Mouse (Mus musculus) midbrain, embryonic 10.5 days (tissue): Measurements from ENCODE around the gene Hes3. TPM values are rescaled to one million over a fixed set of nuclear protein-coding genes. Genes with fewer than 3 reads are reported as not detected.

Source experiments
- DNase-seq: peaks from one replicate; pipeline ENCODE4 v3.0.0-alpha.2; 2017; ENCODE audit warnings: low spot score
- H3K27ac ChIP-seq: fragments of 300-500 bp; sonication (generic); replicated peaks from 2 replicates; pipeline ENCODE4 v1.5.1; 2016; ENCODE audit warnings: mild to moderate bottlenecking
- H3K27me3 ChIP-seq: fragments of 300-500 bp; sonication (generic); 2 replicates; pipeline ENCODE4 v1.6.1; 2016; ENCODE audit warnings: low read depth, mild to moderate bottlenecking; ENCODE audit not compliant: poor library complexity, severe bottlenecking
- H3K36me3 ChIP-seq: fragments of 300-500 bp; sonication (generic); 2 replicates; pipeline ENCODE4 v1.6.1; 2016; ENCODE audit warnings: mild to moderate bottlenecking, moderate library complexity
- H3K4me1 ChIP-seq: fragments of 300-500 bp; sonication (generic); 2 replicates; pipeline ENCODE4 v1.6.1; 2016
- H3K4me3 ChIP-seq: fragments of 300-500 bp; sonication (generic); 2 replicates; pipeline ENCODE4 v1.5.1; 2016; ENCODE audit warnings: mild to moderate bottlenecking, moderate library complexity
- H3K9me3 ChIP-seq: fragments of 300-500 bp; sonication (generic); replicated peaks from 2 replicates; pipeline ENCODE4 v1.6.1; 2016; ENCODE audit warnings: mild to moderate bottlenecking
- WGBS: fragments of 180-500 bp; shearing (Covaris S2); methylation state at CpG from one replicate; pipeline ENCODE4 v1.1.7; 2016; 5-methylcytosine and 5-hydroxymethylcytosine counted together
- polyA plus RNA-seq: library from polyadenylated mRNA; unstranded; fragments of >200 nt; fragmentation: Nextera tagmentation; extraction: Ambion mirVana; gene quantifications from 2 replicates; pipeline ENCODE4 v1.2.1, GENCODE M21; 2016

Gene Hes3
- 26.3 and 30.9 TPM in 2 replicates for polyA plus RNA-seq

GRCm38 (mm10) chr4:152291562-152291961 lies at the start of gene Hes3:
TSS of gene Hes3 (minus strand) at chr4:152291662.
- peaks cover 85% of the 10 kb centered on the region for H3K4me1 ChIP-seq
- H3K27me3 ChIP-seq, result peaks cover 98% of the 10 kb centered on the region
- WGBS, result 12% methylated on average over 6 of the region's 6 CpGs
- no peaks in the 10 kb centered on the region for H3K9me3 ChIP-seq
- DNase-seq, result no peak
- H3K36me3 ChIP-seq, result no peaks in the 10 kb centered on the region
- H3K27ac ChIP-seq, result peak within 1 kb of the TSS; percentile 84
- peak within 1 kb of the TSS; percentile 48 for H3K4me3 ChIP-seq

- peaks cover 5% of the 10 kb centered on the region for H3K36me3 ChIP-seq
- 38% methylated on average over 15 of the region's 15 CpGs for WGBS
- H3K27me3 ChIP-seq, result peaks cover 82% of the 10 kb centered on the region
- H3K4me3 ChIP-seq, result no peak overlapping the region; the same call in 1 of the 2 replicates
- peaks cover 44% of the 10 kb centered on the region for H3K4me1 ChIP-seq
- DNase-seq, result peak; percentile 49
- no peaks in the 10 kb centered on the region for H3K9me3 ChIP-seq
- H3K27ac ChIP-seq, result no peak overlapping the region
Observed at GRCm38 (mm10) chr4:152340584-152341284, 49.3 kb upstream of the Hes3 start.

GRCm38 (mm10) chr4:152339293-152339790 lies 47.9 kb upstream of the Hes3 start:
- WGBS, result 1% methylated on average over 26 of the region's 26 CpGs
- Histone ChIP-seq H3K27ac (peak overlapping the region; percentile 67), H3K4me3 (peak overlapping the region; percentile 74), H3K36me3 (peaks cover 19% of the 10 kb centered on the region), H3K27me3 (peaks cover 77% of the 10 kb centered on the region), H3K4me1 (peaks cover 40% of the 10 kb centered on the region), H3K9me3 (no peaks in the 10 kb centered on the region)
- DNase-seq, result peak; percentile 21

GRCm38 (mm10) chr4:152338419-152339292 lies 47.2 kb upstream of the Hes3 start, which contains the start of gene Chd5:
TSS of gene Chd5 (plus strand) at chr4:152338651.
- H3K27ac ChIP-seq, result peak within 1 kb of the TSS; percentile 67
- DNase-seq, result peak; percentile 23

GRCm38 (mm10) chr4:152337772-152338171 lies 46.3 kb upstream of the Hes3 start:
- H3K27ac ChIP-seq, result no peak overlapping the region
- H3K9me3 ChIP-seq, result no peaks in the 10 kb centered on the region
- peaks cover 63% of the 10 kb centered on the region for H3K27me3 ChIP-seq
- DNase-seq, result no peak
- peaks cover 40% of the 10 kb centered on the region for H3K4me1 ChIP-seq
- 0 out of 2 replicates have a peak overlapping the region, but pooled peaks have one; percentile 3 for H3K4me3 ChIP-seq
- WGBS, result 27% methylated on average over 6 of the region's 6 CpGs
- H3K36me3 ChIP-seq, result peaks cover 35% of the 10 kb centered on the region

More at GRCm38 (mm10) chr4:152338419-152339292, 47.2 kb upstream of the Hes3 start, which contains the start of gene Chd5:
- Histone ChIP-seq H3K4me1 (peaks cover 40% of the 10 kb centered on the region), H3K36me3 (peaks cover 26% of the 10 kb centered on the region), H3K27me3 (peaks cover 70% of the 10 kb centered on the region), H3K9me3 (no peaks in the 10 kb centered on the region), H3K4me3 (peak within 1 kb of the TSS; percentile 74)
- 1% methylated on average over 87 of the region's 120 CpGs for whole genome bisulfite sequencing

- WGBS, result 93% methylated on average over 12 of the region's 12 CpGs
- Histone ChIP-seq H3K36me3 (peaks cover 77% of the 10 kb centered on the region), H3K27ac (no peak overlapping the region)
Observed at GRCm38 (mm10) chr4:152333587-152333986, 42.1 kb upstream of the Hes3 start.

GRCm38 (mm10) chr4:152332952-152333351 lies 41.5 kb upstream of the Hes3 start:
- Histone ChIP-seq H3K4me1 (peaks cover 6% of the 10 kb centered on the region), H3K9me3 (no peaks in the 10 kb centered on the region), H3K27ac (no peak overlapping the region), H3K27me3 (peaks cover 15% of the 10 kb centered on the region), H3K36me3 (peaks cover 83% of the 10 kb centered on the region), H3K4me3 (no peak overlapping the region)
- DNase-seq, result peak; percentile 75
- 47% methylated on average over 2 of the region's 2 CpGs for WGBS

More at GRCm38 (mm10) chr4:152333587-152333986, 42.1 kb upstream of the Hes3 start:
- Histone ChIP-seq H3K4me1 (peaks cover 10% of the 10 kb centered on the region), H3K4me3 (no peak overlapping the region), H3K27me3 (peaks cover 22% of the 10 kb centered on the region), H3K9me3 (no peaks in the 10 kb centered on the region)
- DNase-seq, result no peak

- DNase-seq, result peak; percentile 64
Observed at GRCm38 (mm10) chr4:152328691-152329090, 37.2 kb upstream of the Hes3 start.

GRCm38 (mm10) chr4:152326543-152326942 lies 35.1 kb upstream of the Hes3 start:
- WGBS, result 1% methylated on average over 11 of the region's 11 CpGs
- H3K4me3 ChIP-seq, result peak overlapping the region; percentile 100
- peak overlapping the region; percentile 97 for H3K27ac ChIP-seq

More at GRCm38 (mm10) chr4:152328691-152329090, 37.2 kb upstream of the Hes3 start:
- 78% methylated on average over 6 of the region's 6 CpGs for WGBS
- no peak overlapping the region for H3K27ac ChIP-seq
- H3K9me3 ChIP-seq, result no peaks in the 10 kb centered on the region
- peaks cover 17% of the 10 kb centered on the region for H3K4me1 ChIP-seq
- no peak overlapping the region for H3K4me3 ChIP-seq
- peaks cover 65% of the 10 kb centered on the region for H3K36me3 ChIP-seq
- no peaks in the 10 kb centered on the region for H3K27me3 ChIP-seq

GRCm38 (mm10) chr4:152325574-152326411 lies 34.3 kb upstream of the Hes3 start, which contains the start of gene Rpl22:
TSS of gene Rpl22 (plus strand) at chr4:152325742.
- Histone ChIP-seq H3K4me3 (peak within 1 kb of the TSS; percentile 100), H3K27me3 (peaks cover 9% of the 10 kb centered on the region; the same call in 1 of the 2 replicates), H3K9me3 (no peaks in the 10 kb centered on the region), H3K36me3 (peaks cover 36% of the 10 kb centered on the region), H3K4me1 (peaks cover 26% of the 10 kb centered on the region), H3K27ac (peak within 1 kb of the TSS; percentile 97)
- under 1% methylated on average over 70 of the region's 70 CpGs for WGBS
- DNase-seq, result peak; percentile 95

More at GRCm38 (mm10) chr4:152326543-152326942, 35.1 kb upstream of the Hes3 start:
- H3K27me3 ChIP-seq, result peaks cover 5% of the 10 kb centered on the region; the same call in 1 of the 2 replicates
- peaks cover 21% of the 10 kb centered on the region for H3K4me1 ChIP-seq
- no peak for DNase-seq
- H3K9me3 ChIP-seq, result no peaks in the 10 kb centered on the region
- peaks cover 44% of the 10 kb centered on the region for H3K36me3 ChIP-seq

GRCm38 (mm10) chr4:152324641-152325562 lies 33.4 kb upstream of the Hes3 start:
- H3K9me3 ChIP-seq, result no peaks in the 10 kb centered on the region
- H3K27ac ChIP-seq, result peak overlapping the region; percentile 97
- H3K4me3 ChIP-seq, result peak overlapping the region; percentile 100
- DNase-seq, result no peak
- WGBS, result 57% methylated on average over 16 of the region's 16 CpGs
- H3K4me1 ChIP-seq, result peaks cover 28% of the 10 kb centered on the region
- H3K36me3 ChIP-seq, result peaks cover 27% of the 10 kb centered on the region
- peaks cover 9% of the 10 kb centered on the region; the same call in 1 of the 2 replicates for H3K27me3 ChIP-seq
